Mouse (Mus musculus): Measurements from ENCODE around the gene Mkln1. TPM values are rescaled to one million over a fixed set of nuclear protein-coding genes. Genes with fewer than 3 reads are reported as not detected.

Gene Mkln1
- polyA plus RNA-seq, 1 experiment from 2014 or later = 214 TPM

DNA sequence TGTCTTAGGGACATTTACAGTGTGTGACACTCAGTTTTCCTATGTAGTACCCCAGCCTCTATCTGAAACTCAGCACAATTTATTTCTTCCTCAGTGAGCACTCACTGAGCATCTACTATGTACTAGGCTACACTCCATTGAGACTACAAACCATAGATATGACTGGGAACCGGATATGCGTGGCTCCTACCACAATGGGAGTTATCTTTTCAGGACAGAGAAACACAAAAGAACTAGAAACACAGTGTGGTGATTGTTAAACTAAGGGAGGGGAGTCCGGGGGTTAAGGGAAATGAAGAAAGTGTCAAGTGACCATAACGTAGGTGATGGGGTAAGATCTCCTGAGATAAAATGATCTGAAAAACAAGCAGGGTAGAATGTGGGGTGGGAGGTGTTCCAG is 2.4 kb upstream of the Mkln1 start:
- no peak overlapping the region for H3K9ac ChIP-seq (replicated peaks; ENCODE audit: low read length)
- no peaks in the 10 kb centered on the region for H3K36me3 ChIP-seq (ENCODE audit: insufficient read depth, low read length)
- no peaks in the 10 kb centered on the region for H3K9me3 ChIP-seq (ENCODE audit: low read length)
- peaks cover 18% of the 10 kb centered on the region for H3K4me1 ChIP-seq (ENCODE audit: insufficient read depth, low read length)
- WGBS = 82% methylated on average over 4 of the region's 4 CpGs
- no peak for ATAC-seq (ENCODE audit: low FRiP score, low TSS enrichment)
- no peak overlapping the region for H3K4me2 ChIP-seq (replicated peaks; ENCODE audit: low read depth, low read length)
- no peak overlapping the region for H3K4me3 ChIP-seq (ENCODE audit: low read length)
- H3K27ac ChIP-seq (ENCODE audit: low read length) = no peak overlapping the region
- H3K27me3 ChIP-seq (ENCODE audit: insufficient read depth, low read length) = no peaks in the 10 kb centered on the region

DNA sequence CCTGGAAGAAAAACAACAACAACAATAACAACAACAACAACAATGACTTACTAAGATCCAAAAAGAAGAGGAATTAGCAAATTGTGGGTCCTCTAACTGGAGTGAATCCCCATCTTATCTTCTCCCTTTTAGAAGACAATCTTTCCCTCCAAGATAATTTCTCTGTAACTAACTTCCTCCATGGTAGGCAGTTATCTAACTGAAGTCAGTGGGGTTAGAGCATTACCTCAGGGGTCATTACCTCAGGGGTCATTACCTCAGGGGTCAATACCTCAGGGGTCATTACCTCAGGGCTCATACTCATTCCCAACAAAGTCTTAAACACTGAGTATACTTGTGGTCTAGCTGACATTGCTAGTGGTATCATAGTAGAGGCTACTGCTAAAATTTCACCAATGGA is 1.2 kb upstream of the Mkln1 start:
- Histone ChIP-seq H3K4me2 (replicated peaks; ENCODE audit: low read depth, low read length) (no peak overlapping the region), H3K4me3 (ENCODE audit: low read length) (no peak overlapping the region), H3K27ac (ENCODE audit: low read length) (no peak overlapping the region), H3K36me3 (ENCODE audit: insufficient read depth, low read length) (no peaks in the 10 kb centered on the region), H3K9ac (replicated peaks; ENCODE audit: low read length) (no peak overlapping the region), H3K4me1 (ENCODE audit: insufficient read depth, low read length) (peaks cover 25% of the 10 kb centered on the region), H3K9me3 (ENCODE audit: low read length) (no peaks in the 10 kb centered on the region), H3K27me3 (ENCODE audit: insufficient read depth, low read length) (no peaks in the 10 kb centered on the region)
- ATAC-seq (ENCODE audit: low FRiP score, low TSS enrichment) = no peak

DNA sequence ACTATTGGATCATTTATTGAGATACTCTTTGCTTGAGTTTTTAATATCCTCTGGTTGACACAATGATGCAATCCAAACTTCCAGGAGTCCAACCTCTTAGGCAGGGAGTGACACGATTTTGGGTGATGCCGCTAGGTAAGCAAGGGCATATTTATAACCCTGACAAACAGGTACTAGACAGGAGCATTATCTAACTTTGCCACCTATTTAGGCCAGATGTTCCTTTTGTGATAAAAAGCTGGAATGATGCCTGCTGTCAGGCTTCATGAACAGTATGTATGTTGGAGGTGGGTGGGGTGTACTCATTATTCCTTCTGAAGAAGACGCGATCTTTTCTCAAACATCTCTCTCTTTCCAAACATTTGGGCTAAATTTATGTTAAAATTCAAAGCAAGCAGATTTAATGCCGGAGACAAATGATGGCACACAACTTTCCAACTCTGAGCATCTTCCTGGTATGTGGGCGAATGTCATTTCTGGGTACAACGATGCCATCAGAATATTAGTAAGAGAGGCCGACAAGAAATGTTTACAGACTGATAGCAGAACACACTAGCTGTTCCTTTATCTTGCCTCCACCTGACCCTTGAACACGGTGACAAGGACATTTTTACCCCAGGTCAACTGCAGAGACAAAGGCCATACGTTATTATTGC is 632 bp upstream of the Mkln1 start:
- Histone ChIP-seq H3K4me3 (ENCODE audit: low read length) (peak overlapping the region; percentile 79), H3K36me3 (ENCODE audit: insufficient read depth, low read length) (no peaks in the 10 kb centered on the region), H3K4me1 (ENCODE audit: insufficient read depth, low read length) (peaks cover 28% of the 10 kb centered on the region), H3K4me2 (replicated peaks; ENCODE audit: low read depth, low read length) (peak overlapping the region; percentile 44), H3K27me3 (ENCODE audit: insufficient read depth, low read length) (no peaks in the 10 kb centered on the region), H3K9ac (replicated peaks; ENCODE audit: low read length) (peak overlapping the region; percentile 39; the same call in 1 of the 2 replicates), H3K27ac (ENCODE audit: low read length) (0 out of 2 replicates have a peak overlapping the region, but pooled peaks have one; percentile 14), H3K9me3 (ENCODE audit: low read length) (no peaks in the 10 kb centered on the region)
- WGBS = 63% methylated on average over 10 of the region's 10 CpGs
- no peak for ATAC-seq (ENCODE audit: low FRiP score, low TSS enrichment)

DNA sequence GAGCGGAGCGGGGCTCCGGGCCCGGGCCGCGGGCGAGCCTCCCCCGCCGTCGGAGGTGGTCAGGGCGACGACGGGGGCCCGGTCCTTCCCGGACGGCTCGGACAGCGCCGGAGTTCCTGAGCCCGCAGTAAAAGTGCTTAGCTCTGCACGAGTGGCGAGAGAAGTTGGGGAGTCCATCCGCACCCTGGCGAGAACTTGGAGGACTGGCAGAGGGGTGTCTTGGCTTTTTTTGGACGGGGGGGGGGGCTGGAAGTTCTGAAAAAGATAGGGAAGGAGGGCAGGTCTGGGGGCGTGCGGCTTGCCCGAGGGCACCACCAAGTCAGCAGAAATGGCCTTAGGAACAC is 643 bp downstream of the Mkln1 start:
- peak overlapping the region; percentile 86 for H3K27ac ChIP-seq (ENCODE audit: low read length)
- no peaks in the 10 kb centered on the region for H3K9me3 ChIP-seq (ENCODE audit: low read length)
- no peaks in the 10 kb centered on the region for H3K36me3 ChIP-seq (ENCODE audit: insufficient read depth, low read length)
- peak overlapping the region; percentile 79 for H3K4me3 ChIP-seq (ENCODE audit: low read length)
- peaks cover 28% of the 10 kb centered on the region for H3K4me1 ChIP-seq (ENCODE audit: insufficient read depth, low read length)
- WGBS = under 1% methylated on average over 24 of the region's 28 CpGs
- peak; percentile 81 for ATAC-seq (ENCODE audit: low FRiP score, low TSS enrichment)
- H3K27me3 ChIP-seq (ENCODE audit: insufficient read depth, low read length) = no peaks in the 10 kb centered on the region
- peak overlapping the region; percentile 87 for H3K4me2 ChIP-seq (replicated peaks; ENCODE audit: low read depth, low read length)
- H3K9ac ChIP-seq (replicated peaks; ENCODE audit: low read length) = peak overlapping the region; percentile 91

DNA sequence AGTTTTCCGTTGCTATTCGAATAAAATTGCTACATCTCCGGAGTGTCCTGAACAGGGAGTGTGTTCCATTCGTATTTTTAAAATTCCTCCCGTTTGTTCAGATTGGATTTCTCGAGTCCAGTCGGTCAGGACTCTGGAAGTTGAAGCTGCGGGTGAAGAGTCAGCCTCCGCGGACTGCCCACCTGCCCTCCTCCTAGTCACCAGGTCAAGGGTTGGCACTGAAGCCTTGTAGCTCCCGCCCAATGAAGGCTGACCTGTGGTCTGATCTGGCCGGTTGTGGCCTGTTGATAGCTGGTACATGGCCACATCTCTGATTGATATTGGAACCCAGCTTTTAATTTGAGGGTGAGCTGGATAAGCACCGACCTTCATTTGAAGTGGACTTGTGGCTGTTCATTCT is 1.0 kb downstream of the Mkln1 start:
- peaks cover 28% of the 10 kb centered on the region for H3K4me1 ChIP-seq (ENCODE audit: insufficient read depth, low read length)
- no peaks in the 10 kb centered on the region for H3K9me3 ChIP-seq (ENCODE audit: low read length)
- WGBS = under 1% methylated on average over 13 of the region's 13 CpGs
- peak overlapping the region; percentile 86 for H3K27ac ChIP-seq (ENCODE audit: low read length)
- H3K27me3 ChIP-seq (ENCODE audit: insufficient read depth, low read length) = no peaks in the 10 kb centered on the region
- ATAC-seq (ENCODE audit: low FRiP score, low TSS enrichment) = peak; percentile 36; the same call in 1 of the 2 replicates
- H3K4me2 ChIP-seq (replicated peaks; ENCODE audit: low read depth, low read length) = peak overlapping the region; percentile 87
- H3K4me3 ChIP-seq (ENCODE audit: low read length) = peak overlapping the region; percentile 79
- H3K36me3 ChIP-seq (ENCODE audit: insufficient read depth, low read length) = no peaks in the 10 kb centered on the region
- peak overlapping the region; percentile 91 for H3K9ac ChIP-seq (replicated peaks; ENCODE audit: low read length)

DNA sequence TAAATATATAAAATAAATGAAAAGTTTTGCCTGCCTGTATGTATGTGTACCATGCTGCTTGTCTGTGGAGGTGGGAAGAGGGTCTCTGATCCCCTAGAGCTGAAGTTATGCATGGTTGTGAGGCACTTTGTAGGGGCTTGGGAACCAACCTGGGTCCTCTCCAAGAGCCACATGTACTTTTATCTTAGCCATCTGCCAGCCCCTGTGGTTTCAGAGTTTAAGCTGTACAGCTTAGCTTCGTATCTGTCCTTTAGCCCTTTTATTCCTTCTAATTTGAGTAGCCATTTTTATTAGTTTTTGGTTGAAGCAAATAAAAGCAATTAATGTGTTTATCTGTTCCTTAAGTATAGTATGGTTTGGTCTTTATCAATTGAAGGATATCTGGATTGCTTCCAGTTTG is 12.5 kb downstream of the Mkln1 start:
- WGBS = 81% methylated on average over 1 of the region's 1 CpGs
- Histone ChIP-seq H3K9ac (replicated peaks; ENCODE audit: low read length) (no peak overlapping the region), H3K4me3 (ENCODE audit: low read length) (no peak overlapping the region), H3K27ac (ENCODE audit: low read length) (no peak overlapping the region), H3K4me2 (replicated peaks; ENCODE audit: low read depth, low read length) (no peak overlapping the region), H3K9me3 (ENCODE audit: low read length) (no peaks in the 10 kb centered on the region), H3K4me1 (ENCODE audit: insufficient read depth, low read length) (no peaks in the 10 kb centered on the region; the same call in 1 of the 2 replicates), H3K27me3 (ENCODE audit: insufficient read depth, low read length) (no peaks in the 10 kb centered on the region), H3K36me3 (ENCODE audit: insufficient read depth, low read length) (no peaks in the 10 kb centered on the region)
- ATAC-seq (ENCODE audit: low FRiP score, low TSS enrichment) = no peak

DNA sequence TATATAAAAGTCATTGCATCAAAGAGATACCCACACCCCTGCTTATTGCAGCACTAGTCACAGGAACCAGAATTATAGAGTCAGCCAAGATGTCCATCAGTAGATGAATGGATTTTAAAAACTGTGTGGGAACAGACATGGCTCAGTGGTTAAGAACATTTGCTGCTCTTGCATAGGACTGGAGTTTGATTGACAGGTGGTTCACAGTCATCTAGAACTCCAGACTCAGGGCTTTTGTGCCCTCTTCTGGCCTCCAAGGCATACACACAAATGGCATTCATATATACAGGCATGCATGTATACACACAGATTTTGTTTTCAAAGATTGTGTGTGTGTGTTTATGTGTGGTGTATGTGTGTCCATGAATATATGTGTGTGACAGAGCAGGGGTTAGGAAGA is 14.0 kb downstream of the Mkln1 start:
- H3K27ac ChIP-seq (ENCODE audit: low read length) = no peak overlapping the region
- H3K4me2 ChIP-seq (replicated peaks; ENCODE audit: low read depth, low read length) = no peak overlapping the region
- H3K9me3 ChIP-seq (ENCODE audit: low read length) = no peaks in the 10 kb centered on the region
- no peak overlapping the region for H3K4me3 ChIP-seq (ENCODE audit: low read length)
- no peaks in the 10 kb centered on the region; the same call in 1 of the 2 replicates for H3K4me1 ChIP-seq (ENCODE audit: insufficient read depth, low read length)
- ATAC-seq (ENCODE audit: low FRiP score, low TSS enrichment) = no peak
- no peak overlapping the region for H3K9ac ChIP-seq (replicated peaks; ENCODE audit: low read length)
- H3K27me3 ChIP-seq (ENCODE audit: insufficient read depth, low read length) = no peaks in the 10 kb centered on the region
- no peaks in the 10 kb centered on the region for H3K36me3 ChIP-seq (ENCODE audit: insufficient read depth, low read length)

DNA sequence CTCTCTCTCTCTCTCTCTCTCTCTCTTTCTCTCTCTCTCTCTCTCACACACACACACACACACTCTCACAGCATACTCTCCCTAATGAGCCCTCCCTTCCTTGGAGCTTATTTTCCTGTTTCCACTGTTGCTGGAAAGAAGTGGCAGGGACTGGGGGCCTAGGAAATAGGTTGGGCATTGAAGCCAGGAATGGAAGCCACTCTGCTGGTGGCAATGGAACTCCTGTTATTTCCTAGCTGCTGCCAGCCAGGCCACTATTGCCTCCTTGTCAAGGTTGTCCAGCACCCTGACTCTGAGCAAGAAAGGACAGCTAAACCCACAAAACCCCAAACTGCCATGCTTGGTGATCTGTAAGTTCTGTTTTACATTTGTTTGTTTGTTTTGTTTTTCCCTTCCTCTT is 15.0 kb downstream of the Mkln1 start:
- Histone ChIP-seq H3K4me3 (ENCODE audit: low read length) (no peak overlapping the region), H3K4me1 (ENCODE audit: insufficient read depth, low read length) (no peaks in the 10 kb centered on the region; the same call in 1 of the 2 replicates), H3K27me3 (ENCODE audit: insufficient read depth, low read length) (no peaks in the 10 kb centered on the region), H3K4me2 (replicated peaks; ENCODE audit: low read depth, low read length) (no peak overlapping the region), H3K27ac (ENCODE audit: low read length) (no peak overlapping the region), H3K9ac (replicated peaks; ENCODE audit: low read length) (no peak overlapping the region), H3K36me3 (ENCODE audit: insufficient read depth, low read length) (no peaks in the 10 kb centered on the region), H3K9me3 (ENCODE audit: low read length) (no peaks in the 10 kb centered on the region)
- no peak for ATAC-seq (ENCODE audit: low FRiP score, low TSS enrichment)

DNA sequence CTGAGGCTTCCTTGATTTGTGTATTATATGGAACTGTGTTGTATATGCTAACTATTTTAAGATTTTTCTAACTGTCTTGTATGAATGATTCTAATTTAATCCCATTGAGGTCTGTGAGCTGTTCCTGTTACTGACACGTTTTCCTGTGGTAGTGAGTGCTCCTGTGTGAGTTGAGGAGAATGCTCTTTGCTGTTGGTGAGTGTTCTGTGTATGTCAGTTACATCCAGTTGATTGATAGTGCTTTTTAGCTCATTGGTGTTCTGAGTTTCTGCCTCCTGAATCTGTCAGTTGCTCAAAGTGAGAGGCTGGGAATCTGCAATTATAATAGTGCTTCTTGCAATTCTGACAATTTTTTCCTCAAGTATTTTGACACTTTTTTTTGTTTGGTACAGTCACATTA is 15.8 kb downstream of the Mkln1 start:
- Histone ChIP-seq H3K9me3 (ENCODE audit: low read length) (no peaks in the 10 kb centered on the region), H3K27me3 (ENCODE audit: insufficient read depth, low read length) (no peaks in the 10 kb centered on the region), H3K36me3 (ENCODE audit: insufficient read depth, low read length) (no peaks in the 10 kb centered on the region), H3K4me2 (replicated peaks; ENCODE audit: low read depth, low read length) (no peak overlapping the region), H3K9ac (replicated peaks; ENCODE audit: low read length) (no peak overlapping the region), H3K27ac (ENCODE audit: low read length) (no peak overlapping the region), H3K4me3 (ENCODE audit: low read length) (no peak overlapping the region), H3K4me1 (ENCODE audit: insufficient read depth, low read length) (no peaks in the 10 kb centered on the region; the same call in 1 of the 2 replicates)
- no peak for ATAC-seq (ENCODE audit: low FRiP score, low TSS enrichment)
- WGBS = 38% methylated on average over 1 of the region's 1 CpGs

DNA sequence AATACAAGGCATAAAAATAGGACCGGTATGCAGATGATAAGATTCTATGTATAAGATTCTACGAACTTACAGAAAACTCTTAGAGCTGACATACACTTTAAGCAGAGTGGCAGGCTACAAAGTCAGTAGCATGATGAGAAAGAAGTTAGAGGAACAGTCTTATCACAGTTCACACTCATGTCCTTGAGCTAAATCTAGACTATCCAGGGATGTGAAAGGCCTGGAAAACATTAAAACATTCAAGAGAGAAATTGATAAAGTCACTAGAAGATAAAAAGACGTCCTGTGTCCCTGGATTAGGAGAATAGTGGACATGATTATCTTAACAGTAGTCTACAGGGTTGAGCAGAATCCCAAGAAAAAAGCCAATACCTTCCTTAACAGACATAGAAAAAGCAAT is 26.9 kb downstream of the Mkln1 start:
- 96% methylated on average over 3 of the region's 3 CpGs for WGBS
- Histone ChIP-seq H3K9me3 (ENCODE audit: low read length) (no peaks in the 10 kb centered on the region), H3K27me3 (ENCODE audit: insufficient read depth, low read length) (no peaks in the 10 kb centered on the region), H3K9ac (replicated peaks; ENCODE audit: low read length) (no peak overlapping the region), H3K36me3 (ENCODE audit: insufficient read depth, low read length) (peaks cover 8% of the 10 kb centered on the region; the same call in 1 of the 2 replicates), H3K27ac (ENCODE audit: low read length) (no peak overlapping the region), H3K4me2 (replicated peaks; ENCODE audit: low read depth, low read length) (no peak overlapping the region), H3K4me1 (ENCODE audit: insufficient read depth, low read length) (no peaks in the 10 kb centered on the region), H3K4me3 (ENCODE audit: low read length) (no peak overlapping the region)
- ATAC-seq (ENCODE audit: low FRiP score, low TSS enrichment) = no peak

Data from kidney, embryonic 16.5 days (tissue).